Mouse (Mus musculus) heart, postnatal 25 days (tissue): ENCODE results near the gene Arhgdia. TPM values are rescaled to one million over a fixed set of nuclear protein-coding genes. Genes with fewer than 3 reads are reported as not detected.
A peak's percentile ranks its signal among the peaks of the same experiment; 100 is the strongest.
"Not testable (repeated sequence)": the region's sequence is repeated elsewhere in the genome, so short reads cannot be mapped to it uniquely, and the experiment has no call there.

Experiments used
- DNase-seq: peaks from one replicate; pipeline ENCODE4 v3.0.0; 2022; ENCODE audit warnings: low spot score
- intact Hi-C: fragments of 180-260 bp; cut with DNase I; formaldehyde crosslinking; loops from one replicate; pipeline ENCODE4 v1.15.1; 2025
- total RNA-seq, 2 experiments: library from RNA; stranded (reverse); gene quantifications; 2 replicates each; pipeline ENCODE4 v1.2.3; 2021

The Arhgdia gene
- total RNA-seq, 2 experiments from 2014 or later = 142 to 158 TPM

DNA sequence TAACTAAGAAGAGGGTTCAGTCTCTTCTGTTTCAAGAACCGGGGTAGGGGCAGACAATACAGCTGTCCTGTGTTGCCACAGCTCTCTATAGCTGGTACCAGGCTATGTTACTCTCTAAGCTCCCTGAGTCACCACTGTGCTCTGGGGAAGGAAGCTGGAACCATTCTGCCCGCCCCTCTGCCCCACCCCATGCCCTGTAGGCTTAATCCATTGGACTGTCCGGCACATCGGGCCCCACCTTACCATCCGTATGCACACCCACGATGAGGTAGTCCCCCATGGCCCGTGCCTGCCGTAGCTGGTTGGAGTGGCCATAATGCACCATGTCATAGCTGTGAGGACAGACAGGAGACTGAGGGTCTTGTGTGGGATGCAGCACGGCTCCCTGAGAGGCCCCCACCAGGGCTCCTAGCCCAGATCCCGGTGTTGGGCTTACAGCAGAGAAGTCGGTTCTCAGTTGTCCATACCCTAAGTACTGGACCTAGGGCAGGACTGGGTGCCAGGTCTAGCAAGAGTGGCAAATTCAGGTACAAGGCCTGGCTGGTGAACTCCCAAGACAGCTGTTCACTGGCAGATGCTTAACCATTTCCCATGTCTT, 34.3 kb upstream of the Arhgdia start:
- intact Hi-C loops = no loop called here
- no peak for DNase-seq

DNA sequence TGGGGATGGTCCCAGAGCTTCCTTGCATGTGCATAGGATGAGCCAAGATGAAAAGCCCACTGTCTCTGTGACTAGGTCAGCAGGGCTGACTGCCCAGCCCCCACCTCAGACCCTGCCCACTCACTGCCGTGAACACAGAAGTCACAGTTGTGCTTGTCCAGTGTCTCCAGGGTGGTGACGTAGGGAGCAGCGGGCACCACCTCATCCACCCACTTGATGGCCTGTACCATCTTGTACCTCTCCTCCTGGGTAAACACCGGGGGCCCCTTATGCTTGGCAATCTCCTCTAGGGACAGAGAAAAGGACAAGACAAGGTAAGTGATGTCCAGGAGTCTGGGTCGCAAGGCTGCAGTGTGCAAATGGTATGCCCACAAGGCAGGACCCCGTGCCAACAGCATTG, 33.7 kb upstream of the Arhgdia start:
- intact Hi-C loops = no loop called here
- no peak for DNase-seq

DNA sequence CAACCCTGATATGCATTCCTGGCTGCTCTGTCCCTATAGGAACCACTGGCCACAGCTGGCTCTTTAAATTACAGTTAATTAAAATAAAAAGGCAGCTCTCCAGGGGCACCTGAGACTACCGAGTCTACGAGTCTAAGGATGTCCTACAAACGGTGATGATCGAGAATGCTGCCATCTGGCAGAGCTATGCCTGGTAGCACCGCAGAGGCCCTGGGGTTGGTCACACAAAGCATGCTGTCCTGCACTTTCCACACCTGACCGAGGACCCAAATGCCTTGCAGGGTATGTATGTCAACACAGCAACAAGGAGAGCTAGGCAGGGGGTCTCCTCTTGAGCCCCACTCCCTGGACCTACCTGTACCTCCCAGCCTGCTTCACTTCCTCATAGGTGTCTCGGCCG, 32.6 kb upstream of the Arhgdia start:
- intact Hi-C loops = loop anchor here (2.0 kb wide), 3 partner anchors 35 to 125 kb away; no protein-coding TSS in a partner anchor
- DNase-seq = no peak

DNA sequence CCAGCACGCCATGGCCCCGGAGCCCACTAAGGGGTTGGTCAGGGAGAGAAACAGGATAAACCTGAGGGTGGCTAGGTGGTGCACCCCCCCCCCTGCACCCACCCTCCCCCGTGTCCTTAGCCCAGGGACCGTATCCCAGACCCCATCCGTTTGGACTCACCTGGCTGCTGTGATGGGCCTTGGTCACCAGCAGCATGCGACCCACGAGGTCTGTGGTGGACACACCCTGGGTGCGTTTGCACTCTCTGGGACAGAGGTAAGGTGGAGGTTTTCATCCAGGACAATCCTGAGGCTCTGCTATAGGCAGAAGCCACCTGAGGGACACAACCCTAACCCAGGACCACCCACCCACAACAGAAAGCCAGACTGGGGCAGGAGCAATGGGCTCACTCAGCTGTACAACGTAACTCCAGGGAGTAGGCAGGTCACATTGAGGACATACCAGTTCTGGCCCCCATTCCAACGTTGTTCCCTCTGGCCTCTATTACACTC, 32.1 kb upstream of the Arhgdia start:
- no peak for DNase-seq
- intact Hi-C loops = loop anchor here (2.0 kb wide), 3 partner anchors 35 to 125 kb away; no protein-coding TSS in a partner anchor

DNA sequence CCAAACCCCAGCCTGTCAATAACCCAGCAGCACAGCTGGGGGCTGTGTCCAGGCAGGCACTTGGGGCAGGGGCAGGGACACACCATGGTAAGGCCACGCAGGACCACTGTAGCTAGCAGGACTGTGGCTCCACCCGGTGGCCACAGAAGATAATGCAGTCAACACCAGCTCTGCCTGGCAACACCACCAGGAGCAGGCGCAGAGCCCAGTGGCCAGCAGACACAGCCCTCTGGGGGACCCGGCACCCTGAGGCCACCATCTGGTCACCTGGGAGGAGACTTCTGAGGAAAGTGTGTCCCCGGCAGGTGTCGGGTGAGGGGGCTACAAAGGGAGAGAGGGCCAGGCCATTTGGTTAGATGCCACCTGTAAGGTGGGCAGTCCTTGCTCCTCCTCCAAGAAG, 31.3 kb upstream of the Arhgdia start:
- DNase-seq = peak; percentile 48
- intact Hi-C loops = loop anchor here (2.0 kb wide), 3 partner anchors 34 to 124 kb away; no protein-coding TSS in a partner anchor

DNA sequence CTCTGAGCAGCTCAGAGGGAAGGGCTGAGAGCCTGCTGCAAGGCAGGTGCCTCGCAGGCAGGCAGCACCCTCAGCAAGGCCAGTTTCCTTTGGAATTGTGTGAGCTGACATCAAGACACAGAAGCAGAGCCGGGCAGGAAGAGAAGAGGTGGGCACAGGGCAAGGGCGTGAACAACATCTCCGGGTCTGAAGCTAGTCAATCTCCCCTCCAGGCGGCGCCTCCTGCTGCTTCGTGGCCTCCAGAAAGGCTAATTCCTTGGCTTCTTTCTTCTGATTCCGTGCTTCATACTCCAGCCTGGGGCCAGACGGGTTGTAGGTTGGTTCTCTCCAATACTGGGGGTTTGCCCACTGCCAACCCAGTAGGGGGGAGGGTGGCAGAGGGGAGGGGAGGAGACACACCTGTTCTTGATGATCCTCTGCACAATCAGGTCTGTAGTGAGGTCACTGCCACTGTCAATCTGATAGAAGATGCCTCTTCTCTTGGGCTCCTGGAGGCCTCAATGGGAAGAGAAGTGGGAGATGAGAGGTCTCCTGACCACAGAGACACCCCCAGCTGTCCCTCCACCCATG, 29.1 kb upstream of the Arhgdia start:
- DNase-seq = no peak
- intact Hi-C loops = no loop called here

DNA sequence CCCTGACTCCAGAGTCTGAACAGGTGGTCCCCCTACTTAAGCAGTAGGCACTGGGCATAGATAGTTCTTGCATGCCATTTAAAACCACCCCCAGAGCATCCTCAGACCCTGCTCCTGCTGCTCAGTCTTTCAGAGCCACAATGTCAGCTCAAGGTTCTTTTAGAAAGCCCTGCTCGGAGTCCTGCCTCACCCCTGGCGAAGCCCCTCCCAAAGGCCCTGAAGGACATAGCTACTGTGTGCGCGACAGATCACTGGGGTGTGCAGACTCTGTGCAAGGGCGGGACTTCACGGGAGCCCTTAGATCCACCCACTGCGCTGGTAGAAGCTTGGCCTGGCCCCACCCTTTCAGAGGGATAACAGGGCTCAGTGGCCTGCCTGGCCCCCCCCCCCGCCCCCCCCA, 27.8 kb upstream of the Arhgdia start:
- DNase-seq = no peak
- intact Hi-C loops = no loop called here

DNA sequence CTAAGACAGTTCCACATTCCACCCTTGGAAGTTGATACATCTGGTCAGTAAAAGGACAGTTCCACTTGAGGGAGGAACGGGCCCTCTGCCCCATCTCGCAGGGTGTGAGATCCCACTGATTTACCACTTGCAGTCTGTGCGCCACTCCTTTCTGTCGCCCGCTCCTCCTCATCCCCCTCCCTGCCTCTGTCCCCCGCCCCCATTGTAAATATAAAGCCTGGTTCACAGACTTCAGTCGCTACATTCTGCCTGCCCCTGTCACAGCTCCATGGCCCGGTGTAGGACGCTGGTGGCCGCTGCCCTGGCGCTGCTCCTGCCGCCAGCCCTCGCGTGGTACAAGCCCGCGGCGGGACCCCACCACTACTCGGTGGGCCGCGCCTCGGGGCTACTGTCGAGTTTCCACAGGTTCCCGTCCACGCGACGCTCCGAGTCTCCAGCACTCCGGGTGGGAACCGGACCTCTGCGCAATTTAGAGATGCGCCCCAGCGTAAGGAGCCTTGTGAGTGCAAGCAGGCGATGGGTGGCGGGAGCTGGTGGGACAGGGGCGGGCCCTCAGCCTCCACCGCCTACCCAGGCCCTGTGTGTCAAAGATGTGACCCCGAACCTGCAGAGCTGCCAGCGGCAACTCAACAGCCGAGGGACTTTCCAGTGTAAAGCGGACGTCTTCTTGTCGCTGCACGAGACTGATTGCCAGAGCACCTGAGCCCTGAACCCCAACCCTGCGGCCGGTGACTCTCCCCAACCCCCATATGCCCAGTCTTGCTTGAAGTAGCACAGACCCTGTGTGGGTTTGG, 27.0 kb upstream of the Arhgdia start, which contains the start of gene Npb:
Gene Npb (plus strand): TSS at position 237 of the 794 bp plus-strand sequence.
- no peak for DNase-seq
- intact Hi-C loops = no loop called here

DNA sequence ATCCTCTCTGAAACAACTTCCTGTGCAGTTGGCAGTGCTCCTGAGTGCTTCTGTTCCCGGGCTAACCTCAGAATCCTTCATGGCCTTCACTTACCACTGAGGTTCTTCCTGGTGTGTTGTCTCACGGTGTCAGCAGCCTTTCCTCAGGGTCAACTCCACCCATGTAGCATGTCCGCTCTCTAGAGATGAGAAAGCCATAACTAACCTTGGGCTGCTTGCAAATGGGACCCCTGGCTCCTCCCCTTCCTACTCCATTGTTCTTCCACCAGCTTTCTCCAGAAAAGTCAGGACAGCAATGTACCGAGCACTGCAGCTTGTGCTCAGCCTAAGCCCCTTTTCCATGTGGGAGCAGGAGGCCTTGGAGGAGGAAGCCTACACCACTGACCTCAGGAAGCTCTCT, 25.3 kb upstream of the Arhgdia start:
- DNase-seq = no peak
- intact Hi-C loops = no loop called here

DNA sequence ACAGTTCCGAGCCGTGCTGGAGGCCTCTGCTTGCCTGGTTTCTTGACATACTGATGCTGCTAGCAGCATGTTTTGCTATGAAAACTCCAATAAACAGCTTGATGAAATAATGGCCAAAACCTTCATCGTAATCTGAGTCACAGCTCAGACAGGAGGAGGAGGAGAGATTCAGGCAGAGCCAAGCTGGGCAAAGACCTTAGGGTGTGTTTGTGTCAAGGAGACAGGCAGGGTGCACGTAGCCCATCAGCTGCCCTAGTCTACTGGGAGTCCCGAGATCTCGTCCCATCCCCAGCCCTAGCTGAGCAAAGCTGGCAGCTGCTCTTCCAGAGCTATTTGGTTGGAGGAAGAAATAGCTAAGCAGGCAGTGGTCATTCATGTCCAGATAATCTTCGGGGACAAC, 24.2 kb upstream of the Arhgdia start:
- intact Hi-C loops = no loop called here
- no peak for DNase-seq

DNA sequence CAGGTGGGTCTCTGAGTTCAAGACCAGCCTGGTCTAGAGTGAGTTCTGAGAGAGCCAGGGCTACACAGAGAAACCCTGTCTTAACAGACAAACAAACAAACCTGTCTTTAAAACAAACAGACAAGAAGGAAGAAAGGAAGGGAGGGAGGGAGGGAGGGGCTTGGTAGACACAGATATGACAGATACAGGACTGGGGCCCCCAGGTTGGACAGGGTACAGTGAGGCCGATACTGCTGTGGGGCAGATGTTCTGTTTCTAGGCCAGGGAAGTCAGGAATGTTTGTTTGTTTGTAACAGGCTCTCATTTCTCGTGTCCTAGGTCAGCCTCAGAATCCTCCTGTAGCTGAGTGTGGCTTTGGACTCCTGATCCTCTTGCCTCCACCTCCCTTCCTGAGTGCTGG, 22.1 kb upstream of the Arhgdia start:
- DNase-seq = no peak
- intact Hi-C loops = no loop called here

DNA sequence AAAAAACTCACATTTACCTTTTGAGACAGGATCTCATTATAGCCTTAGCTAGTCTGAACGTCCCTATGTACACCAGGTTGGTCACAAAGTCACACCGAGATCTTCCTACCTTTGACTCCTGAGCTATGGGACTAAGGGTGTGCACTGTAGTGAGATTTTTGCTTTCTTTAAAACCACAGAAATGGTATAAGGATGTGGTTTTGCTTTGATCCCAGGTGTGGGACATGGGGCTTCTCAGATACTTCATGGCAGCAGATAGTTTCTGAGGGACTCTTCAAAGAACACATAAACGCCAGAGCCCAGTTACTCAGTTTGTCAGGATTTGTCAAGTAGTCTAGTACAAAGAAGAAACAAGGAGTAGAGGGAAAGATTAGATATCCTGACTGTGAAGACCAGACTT, 19.3 kb upstream of the Arhgdia start:
- intact Hi-C loops = no loop called here
- no peak for DNase-seq

DNA sequence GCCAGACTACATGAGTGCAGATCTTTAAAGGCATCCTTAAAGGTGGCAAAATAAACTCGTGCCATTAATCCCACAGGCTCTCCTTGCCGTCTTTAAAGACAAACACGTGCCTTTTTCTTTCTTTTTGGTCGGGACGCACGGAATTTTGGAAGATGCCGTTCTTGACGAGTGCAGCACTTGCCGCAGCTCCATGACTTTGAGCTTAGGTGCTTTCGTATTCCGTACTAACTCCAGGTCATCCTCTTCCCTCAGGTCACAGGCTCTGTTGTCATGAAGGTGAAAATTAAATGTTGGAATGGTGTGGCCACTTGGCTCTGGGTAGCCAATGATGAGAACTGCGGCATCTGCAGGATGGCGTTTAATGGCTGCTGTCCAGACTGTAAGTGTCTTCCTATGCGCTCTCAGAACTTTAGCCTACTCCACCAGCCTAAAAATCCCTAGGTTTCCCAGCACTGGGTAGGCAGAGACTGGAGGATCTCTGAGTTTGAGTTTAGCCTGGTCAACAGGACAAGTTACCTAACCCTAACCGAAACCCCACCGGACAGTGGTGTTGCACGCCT, 17.6 kb upstream of the Arhgdia start:
- no peak for DNase-seq
- intact Hi-C loops = no loop called here

DNA sequence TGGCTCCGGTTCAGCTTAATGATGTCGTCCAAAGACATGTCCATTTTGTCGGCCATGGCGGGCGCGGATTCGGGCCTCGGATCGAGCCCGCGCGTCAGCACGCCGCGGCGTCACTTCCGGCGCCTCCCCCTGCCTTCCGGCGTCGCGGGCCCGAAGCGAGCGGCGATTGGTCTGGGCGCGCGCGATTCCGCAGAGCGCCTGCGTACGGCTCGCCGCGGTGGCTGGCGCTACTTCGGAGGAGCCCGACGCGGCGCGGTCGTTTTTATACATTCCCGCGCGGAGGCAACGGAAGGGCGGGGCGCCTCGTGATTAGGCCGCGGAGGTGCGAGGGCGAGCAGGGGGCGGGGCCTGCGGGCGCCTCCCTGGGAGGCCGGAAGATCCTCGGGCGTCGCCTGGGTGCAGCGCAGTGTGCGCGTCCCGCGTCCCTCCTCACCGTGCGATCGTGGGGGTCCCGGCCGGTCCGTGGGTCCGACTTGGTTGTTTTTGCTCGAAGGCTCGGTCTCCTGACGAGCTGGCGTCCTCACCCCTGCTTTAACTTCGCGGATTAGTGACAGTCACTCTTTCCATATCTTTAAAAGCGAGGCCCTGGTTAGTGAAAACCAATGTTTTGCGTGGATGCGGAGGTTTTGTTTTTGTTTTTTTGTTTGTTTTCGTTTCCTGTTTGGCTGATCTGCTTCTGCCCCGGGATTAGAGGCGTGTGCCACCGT, 17.0 kb upstream of the Arhgdia start, which contains the start of the genes Alyref and Anapc11:
Gene Alyref (minus strand): TSS at position 83 of the 707 bp plus-strand sequence.
Gene Anapc11 (plus strand): TSS at position 139 of the 707 bp plus-strand sequence.
- intact Hi-C loops = no loop called here
- DNase-seq = peak; percentile 87

DNA sequence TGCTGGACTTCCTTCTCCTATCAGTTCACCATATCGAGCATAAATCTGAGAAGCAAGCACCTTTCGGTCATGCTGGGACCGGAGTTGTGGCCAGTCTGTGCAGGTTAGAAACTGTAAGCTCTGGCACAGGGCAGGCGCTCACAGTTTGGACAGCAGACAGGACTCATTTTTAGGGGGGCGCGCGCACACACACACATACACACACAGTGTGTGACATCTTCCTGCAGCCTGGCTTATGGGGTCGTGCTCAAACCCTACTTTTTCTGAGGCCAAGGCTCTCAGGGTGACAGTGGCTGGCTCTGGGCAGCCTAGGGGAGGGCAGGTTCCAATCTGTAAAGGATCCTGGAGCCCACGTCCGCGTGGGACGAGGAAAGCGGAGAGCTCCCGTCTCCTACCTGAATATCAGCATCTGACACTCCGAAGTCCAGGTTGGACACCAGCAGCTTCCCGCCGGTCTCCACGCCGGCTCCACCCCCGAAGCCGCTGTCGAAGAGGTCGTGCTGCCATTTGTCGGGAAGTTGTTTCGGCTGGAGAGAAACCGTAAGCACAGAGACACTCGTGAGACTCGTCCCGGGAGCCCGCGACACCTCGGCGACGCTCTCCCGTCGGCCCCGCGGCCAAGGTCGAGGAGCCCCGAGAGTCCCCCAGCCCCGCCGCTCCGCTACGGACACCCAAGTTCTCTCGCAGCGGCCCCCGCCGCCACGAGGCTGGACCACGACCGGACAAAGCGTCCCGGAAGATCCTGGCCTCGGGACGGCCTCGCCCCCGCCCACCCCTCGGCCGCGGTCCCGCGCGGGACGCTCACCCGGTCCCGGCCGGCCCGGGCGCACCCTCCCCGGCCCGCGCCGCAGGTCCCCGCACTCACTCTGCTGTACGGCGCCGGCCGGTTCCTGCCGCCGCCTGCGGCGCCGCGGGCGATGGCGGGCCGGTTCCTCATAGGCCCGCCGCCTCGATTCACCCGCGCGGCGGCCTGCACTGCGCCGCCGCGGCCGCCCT, 16.1 kb upstream of the Arhgdia start:
- intact Hi-C loops = loop anchor here (2.0 kb wide), 1 partner anchor 15 kb away; no protein-coding TSS in a partner anchor
- no peak for DNase-seq

DNA sequence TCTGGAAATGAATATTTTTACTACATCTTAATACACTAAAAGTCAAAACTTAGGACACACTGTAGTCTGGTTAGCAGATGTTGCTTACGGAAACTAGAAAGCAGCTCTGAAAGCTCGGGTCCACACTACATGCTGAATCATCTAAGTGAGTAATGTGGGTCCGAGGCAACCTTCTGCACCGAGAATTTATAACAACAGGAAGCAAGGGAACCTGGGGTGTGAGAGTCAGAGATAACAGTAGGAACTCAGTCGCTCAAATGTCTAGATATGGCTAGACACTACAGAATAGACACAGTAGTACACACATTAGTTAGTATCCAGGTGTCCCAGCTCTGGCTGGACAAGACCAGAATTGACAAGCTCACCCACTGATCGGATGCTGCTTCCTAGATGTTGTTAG, 7.1 kb upstream of the Arhgdia start:
- intact Hi-C loops = no loop called here
- DNase-seq = no peak

DNA sequence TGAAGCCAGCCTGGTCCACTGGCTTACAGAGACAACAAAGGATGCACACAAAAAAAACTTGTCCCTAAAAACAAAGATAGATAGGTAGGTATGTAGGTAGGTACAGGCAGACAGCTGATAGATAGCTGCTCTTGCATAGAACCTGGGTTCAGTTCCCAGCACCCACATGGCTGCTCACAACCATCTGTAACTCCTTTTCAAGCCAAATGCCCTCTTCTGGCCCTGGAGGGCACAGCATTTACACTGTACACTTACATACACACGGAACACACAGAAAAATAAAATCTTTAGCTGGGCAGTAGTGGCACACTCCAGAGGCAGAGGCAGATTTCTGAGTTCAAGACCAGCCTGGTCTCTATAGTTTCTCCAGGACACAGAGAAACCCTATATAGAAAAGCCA, 2.5 kb upstream of the Arhgdia start:
- no peak for DNase-seq
- intact Hi-C loops = loop anchor here (2.0 kb wide), 1 partner anchor 13 kb away; no protein-coding TSS in a partner anchor

DNA sequence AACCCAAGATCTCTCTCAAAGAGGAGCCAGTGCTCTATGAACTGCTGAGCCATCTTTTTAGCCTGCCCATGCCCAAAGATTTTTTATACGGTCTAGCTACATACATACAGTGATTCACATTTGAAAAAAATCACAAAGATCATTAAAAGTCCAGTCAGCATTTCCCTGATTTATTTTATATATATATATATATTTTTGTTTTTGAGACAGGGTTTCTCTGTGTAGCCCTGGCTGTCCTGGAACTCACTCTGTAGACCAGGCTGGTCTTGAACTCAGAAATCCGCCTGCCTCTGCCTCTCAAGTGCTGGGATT, 1.5 kb upstream of the Arhgdia start:
- intact Hi-C loops = loop anchor here (2.0 kb wide), 1 partner anchor 14 kb away; no protein-coding TSS in a partner anchor
- not testable (repeated sequence) for DNase-seq
